Mouse (Mus musculus): Measurements from ENCODE around the gene Syngap1. TPM values are rescaled to one million over a fixed set of nuclear protein-coding genes. Genes with fewer than 3 reads are reported as not detected.

Syngap1 gene
- 0.65 and 0.99 TPM in 2 replicates for polyA plus RNA-seq (2015; fragmentation: Nextera tagmentation; extraction: Ambion mirVana)

DNA sequence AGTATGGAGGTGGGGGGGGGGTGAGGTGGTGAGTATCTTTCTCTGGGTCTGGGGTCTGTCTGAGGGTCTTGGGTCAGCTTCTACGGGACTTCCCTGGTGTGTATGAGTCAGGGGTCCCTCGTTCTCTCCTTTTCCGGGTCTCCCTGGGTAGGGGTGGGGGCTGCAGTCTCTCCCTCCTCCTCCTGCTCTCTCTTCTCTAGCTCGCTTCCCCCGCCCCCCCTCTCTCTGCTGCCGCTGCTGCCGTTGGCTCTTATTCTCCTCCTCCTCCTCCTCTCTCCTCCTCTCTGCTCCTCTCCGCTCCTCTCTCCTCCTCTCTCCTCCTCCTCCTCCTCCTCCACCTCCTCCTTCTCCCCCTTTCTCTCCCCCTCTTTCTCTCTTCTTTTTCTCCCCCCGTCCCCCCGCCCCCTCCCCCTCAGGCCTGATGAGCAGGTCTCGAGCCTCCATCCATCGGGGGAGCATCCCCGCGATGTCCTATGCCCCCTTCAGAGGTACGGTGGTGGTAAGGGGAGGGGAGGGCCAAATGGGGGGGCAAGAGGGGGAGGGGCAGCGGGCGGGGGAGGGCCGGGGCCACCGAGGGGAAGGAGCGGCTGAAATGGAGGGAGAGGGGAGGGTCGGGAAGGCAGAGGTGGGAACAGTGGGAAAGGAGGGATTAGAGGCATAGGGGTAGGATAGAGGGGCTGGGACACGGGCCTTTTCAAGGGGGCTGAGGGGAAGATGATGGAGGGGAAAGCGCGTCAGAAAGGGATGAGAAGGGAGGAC, at the start of gene Syngap1:
Gene Syngap1, plus strand, starts transcription at position 223 of the 759 bp plus-strand sequence.

DNA sequence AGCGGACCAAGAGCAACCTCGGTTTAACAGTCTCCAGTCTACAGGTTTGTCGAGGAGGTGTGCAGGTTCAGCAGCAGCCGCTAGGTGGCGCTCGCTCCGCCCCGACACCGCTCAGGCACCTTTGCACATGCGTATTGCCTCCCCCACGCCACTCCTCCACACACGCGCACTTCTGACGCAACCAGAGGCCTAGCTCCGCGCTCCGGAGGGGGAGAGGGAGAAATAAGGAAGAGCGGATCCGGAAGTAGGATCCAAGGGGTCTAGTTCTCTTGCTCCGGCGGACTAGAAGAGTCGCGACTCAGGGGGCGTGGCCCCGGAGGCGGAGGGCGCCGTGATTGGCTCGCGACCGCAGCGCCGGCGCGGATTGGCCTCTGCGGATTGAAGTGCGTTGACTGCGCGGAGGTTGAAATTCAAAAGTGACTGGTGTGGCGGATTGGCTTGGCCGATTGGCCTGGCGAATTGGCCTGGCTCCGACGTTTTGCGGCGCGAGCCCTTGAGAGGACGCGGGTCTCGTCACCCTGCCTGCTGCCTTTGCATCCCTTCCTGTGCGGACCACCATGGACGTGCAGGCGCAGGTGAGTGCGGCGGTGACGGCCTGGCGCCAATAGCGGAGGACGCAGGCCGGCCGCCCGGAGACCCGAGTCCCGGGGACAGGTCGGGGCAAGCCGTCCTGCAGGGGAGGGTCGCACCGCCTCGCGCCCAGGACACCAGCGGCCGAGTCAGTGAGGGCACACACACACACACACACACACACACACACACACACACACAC, 24.2 kb upstream of the Syngap1 start, which contains the start of gene Kifc5b:
Gene Kifc5b, plus strand, starts transcription at position 381 of the 772 bp plus-strand sequence.

DNA sequence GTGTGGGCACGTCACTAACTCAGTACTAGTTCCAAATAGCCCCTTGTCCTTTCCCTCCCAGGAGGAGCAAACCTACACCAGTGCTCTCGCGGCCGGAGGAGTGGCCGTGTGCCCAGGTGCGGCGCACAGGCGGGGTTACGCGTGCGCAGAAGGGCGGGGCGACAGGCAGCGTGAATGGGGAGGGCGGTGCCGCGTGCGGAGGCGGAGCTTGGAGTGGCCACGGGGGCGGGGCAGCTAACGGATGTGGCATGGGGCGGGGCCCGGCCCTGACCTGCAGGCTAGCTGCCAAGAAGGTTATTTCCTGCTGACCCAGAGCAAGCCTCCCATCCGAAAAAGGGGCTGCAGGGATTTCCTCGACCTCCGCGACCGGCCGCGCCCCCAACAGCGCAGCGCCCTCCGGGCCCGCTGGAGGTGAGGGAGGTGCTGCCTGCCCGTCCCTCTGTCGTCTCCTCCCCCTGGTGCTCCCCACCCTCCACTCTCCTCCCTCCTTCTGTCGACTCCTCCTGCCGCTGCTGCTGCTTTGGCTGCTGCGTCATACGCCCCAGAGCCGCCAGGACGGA, 8.1 kb upstream of the Syngap1 start, which contains the start of gene Phf1:
Gene Phf1, plus strand, starts transcription at position 214 of the 560 bp plus-strand sequence.

DNA sequence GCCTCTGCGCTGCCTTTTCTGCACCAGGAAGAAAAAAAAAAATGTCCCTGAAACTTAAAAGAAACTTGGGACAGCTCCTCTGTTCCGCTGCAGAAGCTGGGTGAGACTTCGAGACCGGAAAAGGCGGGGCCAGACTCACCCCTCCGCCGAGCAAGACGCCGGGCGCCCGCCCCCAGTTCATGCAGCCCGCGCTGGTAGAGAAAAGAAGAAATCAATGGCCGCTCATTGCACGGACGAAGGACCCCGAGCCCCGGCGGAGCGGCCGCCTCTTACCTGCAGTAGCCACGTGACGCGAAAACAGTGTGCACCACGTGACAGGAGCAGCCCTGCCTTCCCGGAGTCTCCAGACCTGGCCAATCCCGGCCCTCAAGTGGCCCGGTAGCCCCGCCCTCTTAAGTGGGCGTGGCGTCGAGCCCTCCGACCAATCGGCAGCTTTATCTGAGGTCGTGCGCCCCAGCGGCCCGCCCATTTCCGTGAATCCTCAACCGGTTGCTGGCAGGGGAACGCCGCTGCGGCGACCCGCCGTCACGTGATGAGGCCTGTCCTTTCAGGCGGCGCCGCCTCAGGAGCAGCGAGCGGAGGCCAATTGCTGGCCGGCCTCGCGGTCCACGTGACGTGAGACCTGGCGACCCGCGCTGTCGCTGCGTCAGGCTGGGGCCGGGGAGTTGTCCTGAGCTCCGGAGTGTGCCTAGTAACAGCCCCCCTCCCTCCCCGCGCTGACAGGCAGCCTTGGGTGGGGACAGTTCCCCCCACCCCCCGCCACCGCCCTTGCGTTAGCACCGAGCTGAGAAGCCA, 1.7 kb upstream of the Syngap1 start, which contains the start of gene Cuta:
Gene Cuta, minus strand, starts transcription at position 392 of the 795 bp plus-strand sequence.

DNA sequence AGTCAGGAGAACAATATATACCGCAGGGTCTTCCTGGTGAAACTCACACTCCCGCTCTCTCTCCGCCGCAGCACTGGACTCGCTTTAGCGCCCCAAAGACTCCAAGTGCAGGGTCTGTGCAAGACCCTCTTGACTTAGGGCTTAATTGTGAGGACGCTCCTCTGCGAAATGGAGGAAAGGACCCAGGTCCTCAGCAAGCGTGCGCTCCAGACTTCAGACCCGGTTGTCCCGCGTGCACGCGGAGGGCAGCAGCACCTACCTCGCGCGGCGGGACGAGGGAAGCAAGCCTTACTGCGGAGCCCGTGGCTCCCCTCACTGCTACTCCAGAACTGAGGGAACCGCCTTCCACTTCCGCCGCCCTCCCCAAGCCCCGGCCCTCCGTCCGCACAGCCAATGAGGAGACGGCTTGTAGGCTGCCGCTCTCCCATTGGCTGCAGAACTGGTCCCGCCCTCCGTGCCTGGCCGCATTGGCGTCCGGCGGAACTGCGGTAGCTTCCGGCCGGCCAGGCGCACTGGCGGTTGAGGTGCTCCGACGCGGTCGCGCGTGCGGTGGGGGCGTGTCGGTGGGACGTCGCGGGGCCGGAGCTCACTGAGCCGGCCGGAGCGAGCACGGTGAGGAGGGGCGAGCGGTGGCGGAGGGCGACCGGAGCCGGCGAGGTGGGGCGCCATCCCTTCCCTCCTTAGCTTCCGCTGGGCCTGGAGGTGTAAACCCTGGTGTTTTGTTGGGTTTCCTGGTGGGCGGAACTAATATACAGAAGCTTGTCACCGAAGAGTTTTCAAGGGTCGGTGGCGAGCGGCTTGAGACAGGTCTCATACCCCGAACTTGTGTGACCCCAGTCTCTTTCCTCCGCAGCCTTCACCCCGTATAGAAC, 31.9 kb downstream of the Syngap1 start, which contains the start of gene Zbtb9:
Gene Zbtb9, plus strand, starts transcription at position 465 of the 872 bp plus-strand sequence.

Small RNAs within 50 kb of the gene (microRNA-seq; reads per million reads assigned to microRNA genes)
- gene Gm27775 (ENCODE audit: borderline replicate concordance, insufficient number of aligned reads) (not detected), gene Mir3083 (ENCODE audit: borderline replicate concordance, insufficient number of aligned reads) (not detected), gene Mir6968 (ENCODE audit: borderline replicate concordance, insufficient number of aligned reads) (not detected)

Other genes starting within 250 kb of the Syngap1 start
- gene Crebrf, start 225.6 kb upstream of the Syngap1 start, polyA plus RNA-seq (2015; fragmentation: Nextera tagmentation; extraction: Ambion mirVana), result 16.9 and 24.5 TPM in 2 replicates
- gene Bnip1, start 160.2 kb upstream of the Syngap1 start, polyA plus RNA-seq (2015; fragmentation: Nextera tagmentation; extraction: Ambion mirVana), result 28.5 and 29.8 TPM in 2 replicates
- not detected in 2 replicates for gene Nkx2-5, start 96.2 kb upstream of the Syngap1 start, polyA plus RNA-seq (2015; fragmentation: Nextera tagmentation; extraction: Ambion mirVana)
- gene Kifc5b, start 24.2 kb upstream of the Syngap1 start, polyA plus RNA-seq (2015; fragmentation: Nextera tagmentation; extraction: Ambion mirVana), result 1.5 and 2.2 TPM in 2 replicates
- 15.3 and 21.3 TPM in 2 replicates for gene Phf1, start 8.2 kb upstream of the Syngap1 start, polyA plus RNA-seq (2015; fragmentation: Nextera tagmentation; extraction: Ambion mirVana)
- gene Cuta, start 1.7 kb upstream of the Syngap1 start, polyA plus RNA-seq (2015; fragmentation: Nextera tagmentation; extraction: Ambion mirVana), result 159 and 209 TPM in 2 replicates
- gene Zbtb9, start 31.9 kb downstream of the Syngap1 start, polyA plus RNA-seq (2015; fragmentation: Nextera tagmentation; extraction: Ambion mirVana), result 6.2 and 8.2 TPM in 2 replicates
- 4.3 and 5.3 TPM in 2 replicates for gene Bak1, start 87.8 kb downstream of the Syngap1 start, polyA plus RNA-seq (2015; fragmentation: Nextera tagmentation; extraction: Ambion mirVana)
- 2.3 and 2.6 TPM in 2 replicates for gene Itpr3, start 116.1 kb downstream of the Syngap1 start, polyA plus RNA-seq (2015; fragmentation: Nextera tagmentation; extraction: Ambion mirVana)
- 325 and 460 TPM in 2 replicates for gene Uqcc2, start 192.7 kb downstream of the Syngap1 start, polyA plus RNA-seq (2015; fragmentation: Nextera tagmentation; extraction: Ambion mirVana)
- gene Ip6k3, start 226.5 kb downstream of the Syngap1 start, polyA plus RNA-seq (2015; fragmentation: Nextera tagmentation; extraction: Ambion mirVana), result 0.36 and 0.72 TPM in 2 replicates